Mouse (Mus musculus): ENCODE measurements at regions not wholly inside any gene's neighbourhood (a gene's known extent, or its start where the extent isn't known, plus 50 kb on each side); places are given as distances from the start of the nearest gene placed in this dataset.

GRCm38 (mm10) chr1:23645093-23645492, 116.5 kb upstream of the B3gat2 start:
- Histone ChIP-seq H3K4me3 (no peak overlapping the region), H3K4me2 (no peak overlapping the region), H3K27ac (replicated peaks) (no peak overlapping the region), H3K4me1 (replicated peaks) (peaks cover 9% of the 10 kb centered on the region; the same call in 1 of the 2 replicates), H3K9ac (no peak overlapping the region), H3K27me3 (no peaks in the 10 kb centered on the region), H3K36me3 (no peaks in the 10 kb centered on the region), H3K9me3 (no peaks in the 10 kb centered on the region)
- no peak for ATAC-seq (ENCODE audit: low FRiP score, low read depth)
- WGBS: 82% methylated on average over 2 of the region's 2 CpGs

- 0 out of 2 replicates have a peak, but pooled peaks have one; percentile 48 for ATAC-seq (ENCODE audit: low FRiP score, low read depth)
- Histone ChIP-seq H3K27ac (replicated peaks) (no peak overlapping the region), H3K4me1 (replicated peaks) (peaks cover 9% of the 10 kb centered on the region; the same call in 1 of the 2 replicates), H3K9ac (no peak overlapping the region), H3K4me2 (no peak overlapping the region), H3K4me3 (no peak overlapping the region), H3K9me3 (no peaks in the 10 kb centered on the region), H3K36me3 (no peaks in the 10 kb centered on the region), H3K27me3 (no peaks in the 10 kb centered on the region)
- WGBS: 60% methylated on average over 7 of the region's 7 CpGs
Measured at GRCm38 (mm10) chr1:23648875-23649506, 112.6 kb upstream of the B3gat2 start.

GRCm38 (mm10) chr1:23649886-23650285, 111.7 kb upstream of the B3gat2 start:
- no peak overlapping the region for H3K4me3 ChIP-seq
- no peak overlapping the region for H3K9ac ChIP-seq
- no peak overlapping the region for H3K4me2 ChIP-seq
- peaks cover 9% of the 10 kb centered on the region; the same call in 1 of the 2 replicates for H3K4me1 ChIP-seq (replicated peaks)
- 64% methylated on average over 4 of the region's 4 CpGs for WGBS
- H3K27me3 ChIP-seq: no peaks in the 10 kb centered on the region
- no peak overlapping the region for H3K27ac ChIP-seq (replicated peaks)
- H3K36me3 ChIP-seq: no peaks in the 10 kb centered on the region
- H3K9me3 ChIP-seq: no peaks in the 10 kb centered on the region
- no peak for ATAC-seq (ENCODE audit: low FRiP score, low read depth)

GRCm38 (mm10) chr1:23653628-23654027, 107.9 kb upstream of the B3gat2 start:
- Histone ChIP-seq H3K4me2 (no peak overlapping the region), H3K4me3 (no peak overlapping the region), H3K9me3 (no peaks in the 10 kb centered on the region), H3K4me1 (replicated peaks) (peaks cover 20% of the 10 kb centered on the region), H3K27me3 (no peaks in the 10 kb centered on the region), H3K36me3 (no peaks in the 10 kb centered on the region), H3K9ac (no peak overlapping the region), H3K27ac (replicated peaks) (no peak overlapping the region)
- 86% methylated on average over 4 of the region's 4 CpGs for WGBS
- no peak for ATAC-seq (ENCODE audit: low FRiP score, low read depth)

GRCm38 (mm10) chr1:23655768-23656167, 105.8 kb upstream of the B3gat2 start:
- WGBS: 98% methylated on average over 1 of the region's 1 CpGs
- Histone ChIP-seq H3K4me3 (no peak overlapping the region), H3K36me3 (no peaks in the 10 kb centered on the region), H3K4me1 (replicated peaks) (peaks cover 12% of the 10 kb centered on the region), H3K9me3 (no peaks in the 10 kb centered on the region), H3K4me2 (no peak overlapping the region), H3K27me3 (no peaks in the 10 kb centered on the region), H3K27ac (replicated peaks) (peak overlapping the region; percentile 30; the same call in 1 of the 2 replicates), H3K9ac (no peak overlapping the region)
- ATAC-seq (ENCODE audit: low FRiP score, low read depth): no peak; the same call in 1 of the 2 replicates

GRCm38 (mm10) chr1:23656302-23656701, 105.3 kb upstream of the B3gat2 start:
- 0 out of 2 replicates have a peak overlapping the region, but pooled peaks have one; percentile 25 for H3K9ac ChIP-seq
- WGBS: 42% methylated on average over 12 of the region's 12 CpGs
- peak overlapping the region; percentile 42 for H3K4me2 ChIP-seq
- H3K36me3 ChIP-seq: no peaks in the 10 kb centered on the region
- H3K9me3 ChIP-seq: no peaks in the 10 kb centered on the region
- ATAC-seq (ENCODE audit: low FRiP score, low read depth): no peak
- no peaks in the 10 kb centered on the region for H3K27me3 ChIP-seq
- H3K27ac ChIP-seq (replicated peaks): peak overlapping the region; percentile 30
- H3K4me3 ChIP-seq: no peak overlapping the region
- peaks cover 12% of the 10 kb centered on the region for H3K4me1 ChIP-seq (replicated peaks)

- Histone ChIP-seq H3K36me3 (no peaks in the 10 kb centered on the region), H3K4me1 (replicated peaks) (peaks cover 12% of the 10 kb centered on the region), H3K9me3 (no peaks in the 10 kb centered on the region), H3K27me3 (no peaks in the 10 kb centered on the region), H3K27ac (replicated peaks) (peak overlapping the region; percentile 30; the same call in 1 of the 2 replicates), H3K4me2 (peak overlapping the region; percentile 42; the same call in 1 of the 2 replicates), H3K9ac (no peak overlapping the region), H3K4me3 (no peak overlapping the region)
- 64% methylated on average over 8 of the region's 8 CpGs for WGBS
- no peak for ATAC-seq (ENCODE audit: low FRiP score, low read depth)
Measured at GRCm38 (mm10) chr1:23656718-23657117, 104.8 kb upstream of the B3gat2 start.

- peak; percentile 66; the same call in 1 of the 2 replicates for ATAC-seq (ENCODE audit: low FRiP score, low read depth)
- Histone ChIP-seq H3K4me1 (replicated peaks) (no peaks in the 10 kb centered on the region), H3K36me3 (no peaks in the 10 kb centered on the region), H3K9ac (no peak overlapping the region), H3K9me3 (no peaks in the 10 kb centered on the region), H3K4me2 (no peak overlapping the region), H3K27me3 (no peaks in the 10 kb centered on the region), H3K27ac (replicated peaks) (no peak overlapping the region), H3K4me3 (no peak overlapping the region)
- 68% methylated on average over 4 of the region's 4 CpGs for WGBS
Measured at GRCm38 (mm10) chr1:23670514-23670913, 91.0 kb upstream of the B3gat2 start.

- Histone ChIP-seq H3K4me2 (no peak overlapping the region), H3K9ac (no peak overlapping the region), H3K27ac (replicated peaks) (no peak overlapping the region), H3K27me3 (no peaks in the 10 kb centered on the region), H3K4me3 (no peak overlapping the region), H3K4me1 (replicated peaks) (no peaks in the 10 kb centered on the region), H3K9me3 (no peaks in the 10 kb centered on the region), H3K36me3 (no peaks in the 10 kb centered on the region)
- ATAC-seq (ENCODE audit: low FRiP score, low read depth): peak; percentile 45; the same call in 1 of the 2 replicates
- 95% methylated on average over 6 of the region's 6 CpGs for WGBS
Measured at GRCm38 (mm10) chr1:23674357-23674756, 87.2 kb upstream of the B3gat2 start.

GRCm38 (mm10) chr1:23676301-23676700, 85.3 kb upstream of the B3gat2 start:
- no peaks in the 10 kb centered on the region for H3K4me1 ChIP-seq (replicated peaks)
- no peak for ATAC-seq (ENCODE audit: low FRiP score, low read depth)
- no peak overlapping the region for H3K27ac ChIP-seq (replicated peaks)
- no peaks in the 10 kb centered on the region for H3K36me3 ChIP-seq
- no peaks in the 10 kb centered on the region for H3K9me3 ChIP-seq
- H3K4me3 ChIP-seq: no peak overlapping the region
- no peaks in the 10 kb centered on the region for H3K27me3 ChIP-seq
- 69% methylated on average over 2 of the region's 2 CpGs for WGBS
- H3K4me2 ChIP-seq: no peak overlapping the region
- H3K9ac ChIP-seq: no peak overlapping the region

GRCm38 (mm10) chr1:23689398-23689797, 72.2 kb upstream of the B3gat2 start:
- Histone ChIP-seq H3K27me3 (no peaks in the 10 kb centered on the region), H3K4me3 (no peak overlapping the region), H3K9me3 (no peaks in the 10 kb centered on the region), H3K4me2 (no peak overlapping the region), H3K4me1 (replicated peaks) (no peaks in the 10 kb centered on the region), H3K27ac (replicated peaks) (no peak overlapping the region), H3K9ac (no peak overlapping the region), H3K36me3 (no peaks in the 10 kb centered on the region)
- no peak for ATAC-seq (ENCODE audit: low FRiP score, low read depth)
- WGBS: 52% methylated on average over 7 of the region's 7 CpGs

- Histone ChIP-seq H3K4me3 (no peak overlapping the region), H3K4me1 (replicated peaks) (0 out of 2 replicates have a peak, but pooled peaks cover 15% of the 10 kb centered on the region), H3K9me3 (no peaks in the 10 kb centered on the region), H3K36me3 (no peaks in the 10 kb centered on the region), H3K27me3 (no peaks in the 10 kb centered on the region), H3K27ac (replicated peaks) (no peak overlapping the region), H3K4me2 (no peak overlapping the region), H3K9ac (no peak overlapping the region)
- peak; percentile 69 for ATAC-seq (ENCODE audit: low FRiP score, low read depth)
- WGBS: 21% methylated on average over 6 of the region's 6 CpGs
Measured at GRCm38 (mm10) chr1:23705489-23705888, 56.1 kb upstream of the B3gat2 start.
